Mouse (Mus musculus) ovary, postnatal 10 days (tissue): Measurements from ENCODE around the gene Hic1.

Experiments
- DNase-seq: peaks from one replicate; pipeline ENCODE4 v3.0.0; 2022; ENCODE audit warnings: low spot score

Hic1 gene

GRCm38 (mm10) chr11:75148332-75149035, 20.8 kb downstream of the Hic1 start:
- DNase-seq, result no peak

- no peak for DNase-seq
Measured at GRCm38 (mm10) chr11:75147846-75148168, 21.5 kb downstream of the Hic1 start.

- no peak for DNase-seq
Measured at GRCm38 (mm10) chr11:75147106-75147845, 22.0 kb downstream of the Hic1 start.

GRCm38 (mm10) chr11:75145841-75146240, 23.5 kb downstream of the Hic1 start:
- no peak for DNase-seq

- no peak for DNase-seq
Measured at GRCm38 (mm10) chr11:75142749-75143148, 26.6 kb downstream of the Hic1 start.

- DNase-seq, result no peak
Measured at GRCm38 (mm10) chr11:75141913-75142312, 27.4 kb downstream of the Hic1 start.

GRCm38 (mm10) chr11:75141038-75141437, 28.3 kb downstream of the Hic1 start:
- DNase-seq, result no peak

GRCm38 (mm10) chr11:75140431-75140830, 28.9 kb downstream of the Hic1 start:
- no peak for DNase-seq

GRCm38 (mm10) chr11:75139122-75139963, 30.0 kb downstream of the Hic1 start:
- no peak for DNase-seq

- DNase-seq, result no peak
Measured at GRCm38 (mm10) chr11:75136666-75137398, 32.5 kb downstream of the Hic1 start.

GRCm38 (mm10) chr11:75135358-75135757, 34.0 kb downstream of the Hic1 start:
- no peak for DNase-seq

GRCm38 (mm10) chr11:75134485-75135068, 34.7 kb downstream of the Hic1 start:
- no peak for DNase-seq

GRCm38 (mm10) chr11:75133951-75134350, 35.4 kb downstream of the Hic1 start:
- DNase-seq, result no peak

- no peak for DNase-seq
Measured at GRCm38 (mm10) chr11:75133391-75133790, 35.9 kb downstream of the Hic1 start.

- no peak for DNase-seq
Measured at GRCm38 (mm10) chr11:75132278-75132677, 37.0 kb downstream of the Hic1 start.

- no peak for DNase-seq
Measured at GRCm38 (mm10) chr11:75131300-75131699, 38.0 kb downstream of the Hic1 start.

- DNase-seq, result no peak
Measured at GRCm38 (mm10) chr11:75129481-75129880, 39.8 kb downstream of the Hic1 start.

GRCm38 (mm10) chr11:75126384-75126783, 42.9 kb downstream of the Hic1 start:
- DNase-seq, result no peak

GRCm38 (mm10) chr11:75124406-75124805, 44.9 kb downstream of the Hic1 start:
- no peak for DNase-seq

- DNase-seq, result no peak
Measured at GRCm38 (mm10) chr11:75121348-75121747, 48.0 kb downstream of the Hic1 start.

GRCm38 (mm10) chr11:75119841-75120240, 49.5 kb downstream of the Hic1 start:
- DNase-seq, result no peak

GRCm38 (mm10) chr11:75119298-75119697, 50.0 kb downstream of the Hic1 start:
- DNase-seq, result no peak
